Mouse (Mus musculus) lung, adult 18-20 months (tissue): Measurements from ENCODE around the gene Tub.

Experiments used
- DNase-seq, 2 experiments: peaks; one replicate each; pipeline ENCODE4 v3.0.0; 2022; ENCODE audit warnings: mixed read lengths in 2 of 2

The Tub gene

GRCm38 (mm10) chr7:108985934-108986708 is 36.0 kb downstream of the Tub start:
- DNase-seq: no peak

DNA sequence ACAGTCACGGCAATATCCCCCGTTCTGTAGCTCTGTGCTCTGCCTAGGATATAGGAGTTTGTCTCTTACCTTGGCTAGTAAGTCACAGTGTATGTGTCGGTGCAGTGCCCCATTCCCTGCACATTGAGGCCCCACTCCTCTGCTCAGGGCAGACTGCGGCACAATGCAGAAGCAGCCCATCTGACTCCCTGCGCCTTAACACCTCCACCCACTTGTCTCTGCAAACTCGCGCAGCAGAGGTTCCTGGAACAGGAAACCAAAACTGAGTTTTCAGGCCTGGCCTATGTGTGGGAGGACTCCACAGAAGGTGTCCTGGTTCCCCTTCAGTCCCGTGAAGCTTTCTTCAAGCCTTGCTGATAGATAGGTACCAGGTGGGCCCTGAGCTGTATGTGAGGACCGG is 41.1 kb downstream of the Tub start:
- no peak for DNase-seq

DNA sequence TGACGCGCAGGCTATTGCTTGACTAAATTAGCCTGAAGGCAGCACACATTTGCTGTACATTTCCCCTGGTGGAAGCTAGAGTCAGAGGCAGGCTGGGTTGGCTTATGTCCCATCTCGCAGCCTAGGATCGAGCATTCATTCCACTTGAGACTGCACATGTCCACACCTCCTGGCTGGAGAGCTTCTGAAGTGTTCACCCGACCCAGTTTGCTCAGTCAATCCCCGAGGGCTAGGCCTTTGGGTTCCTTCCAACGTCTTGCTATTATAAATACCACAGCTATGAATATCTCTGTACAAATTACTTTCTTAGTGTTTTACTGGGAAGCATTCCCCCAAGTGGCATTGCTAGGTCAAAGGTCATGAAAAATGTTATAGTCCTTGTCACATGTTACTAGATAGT is 43.1 kb downstream of the Tub start:
- peak; percentile 91 to 93 for DNase-seq

- peak; percentile 16 to 35 for DNase-seq
Measured at GRCm38 (mm10) chr7:108993881-108994291, 43.7 kb downstream of the Tub start.

DNA sequence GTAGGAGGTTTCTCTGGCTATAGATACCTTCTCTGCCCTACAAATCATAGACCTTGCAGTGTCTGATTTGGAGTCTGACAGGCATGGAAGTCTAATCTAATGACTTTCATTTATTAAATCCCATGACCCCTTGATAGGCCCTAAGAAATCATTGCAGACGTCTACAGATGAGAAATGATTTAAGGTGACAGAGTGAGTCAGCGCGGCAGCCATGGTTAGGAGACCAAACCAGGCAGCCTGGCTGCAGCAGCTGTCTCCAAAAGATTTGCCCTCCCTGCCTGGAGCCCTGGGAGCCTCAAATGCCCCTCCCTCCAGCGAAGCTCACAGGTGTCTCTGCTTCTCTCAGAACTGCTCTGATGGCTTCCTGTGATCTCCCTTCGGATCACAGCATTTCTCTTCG is 46.0 kb downstream of the Tub start:
- no peak for DNase-seq

DNA sequence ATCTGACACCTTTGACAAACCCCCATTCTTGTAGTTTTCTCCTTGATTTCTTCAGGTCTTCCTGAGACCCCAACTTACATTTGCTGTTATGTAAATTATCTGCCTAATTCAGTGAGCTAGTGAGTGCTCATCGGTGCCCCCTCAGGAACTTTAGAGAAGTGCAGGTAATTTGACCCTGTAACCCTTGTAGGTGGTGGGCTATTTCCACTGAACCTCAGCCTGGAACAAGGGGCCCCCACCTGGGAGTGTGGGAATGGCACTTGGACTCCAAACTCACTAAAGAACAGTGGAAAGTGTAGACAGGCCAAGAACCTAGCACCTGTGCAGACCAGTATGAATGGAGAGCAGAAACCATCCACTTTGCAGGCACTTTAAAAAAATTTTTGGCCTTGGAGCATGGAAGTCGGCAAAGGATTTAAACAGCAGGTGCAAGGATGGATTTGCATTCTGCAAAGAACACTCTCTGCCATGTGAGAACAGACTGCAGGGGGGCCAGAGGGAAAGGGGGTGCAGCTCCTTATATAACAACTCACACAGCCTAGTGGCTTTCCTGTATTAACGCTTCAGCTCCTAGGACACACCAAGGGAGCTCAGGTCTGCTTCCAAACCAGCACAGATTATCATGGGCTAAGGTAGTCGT is 50.3 kb downstream of the Tub start:
- DNase-seq: no peak

DNA sequence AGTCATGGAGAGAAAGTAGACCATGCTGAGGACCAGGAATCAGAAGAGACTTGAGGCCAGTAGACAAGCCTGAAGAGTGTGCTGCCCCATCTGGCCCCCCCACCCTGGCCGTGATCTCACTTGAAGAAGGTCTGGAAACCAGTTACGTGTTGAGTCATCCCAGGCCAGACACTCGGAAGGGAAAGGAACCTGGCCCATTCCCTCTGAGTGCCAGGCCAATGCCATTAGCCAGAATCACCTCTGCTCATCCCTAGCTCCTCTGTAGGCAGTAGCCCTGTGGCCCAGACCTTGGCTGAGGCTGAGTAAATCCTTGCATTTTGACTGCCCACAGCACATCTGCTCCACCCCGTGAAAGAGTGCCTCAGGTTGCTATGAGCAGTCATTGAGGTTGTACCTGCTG is 51.8 kb downstream of the Tub start:
- DNase-seq: no peak

DNA sequence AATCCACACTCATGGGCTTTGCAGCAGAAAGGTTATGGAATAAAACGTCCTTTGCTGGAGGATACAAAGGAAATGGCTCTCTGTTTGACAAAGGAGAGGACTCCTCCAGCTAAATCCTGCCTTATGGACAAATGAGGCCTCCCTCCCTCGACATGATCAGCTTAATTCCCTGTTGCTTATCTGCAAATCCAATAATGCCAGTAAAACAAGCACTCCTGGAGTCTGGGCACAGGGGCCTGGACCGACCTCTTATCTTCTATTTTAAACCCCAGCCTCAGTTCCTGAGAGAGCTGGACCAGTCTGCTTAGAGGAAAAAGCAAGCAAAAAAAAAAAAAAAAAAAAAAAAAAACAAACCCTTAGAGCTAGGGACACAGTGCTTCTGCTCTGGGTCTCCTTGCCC is 53.5 kb downstream of the Tub start:
- no peak for DNase-seq

DNA sequence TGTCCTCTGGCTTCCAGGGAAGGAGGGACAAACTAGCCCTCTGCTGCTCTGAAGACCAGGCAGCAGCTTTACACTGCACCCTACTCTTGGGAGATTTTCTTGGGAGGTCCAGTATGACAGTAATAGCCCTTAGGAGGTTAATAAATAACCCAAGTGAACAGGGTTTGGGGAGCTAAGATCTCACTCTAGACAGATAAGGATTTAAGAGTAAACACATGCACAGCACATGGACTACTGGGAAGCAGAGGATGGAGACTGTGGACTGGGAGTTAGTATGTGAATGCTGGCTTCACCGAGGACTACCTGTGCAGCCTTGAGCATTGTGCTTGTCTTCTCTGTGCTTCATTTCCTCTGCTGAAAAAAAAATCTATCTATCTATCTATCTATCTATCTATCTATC is 59.1 kb downstream of the Tub start:
- DNase-seq: no peak

- DNase-seq: no peak
Measured at GRCm38 (mm10) chr7:109010720-109011595, 60.8 kb downstream of the Tub start.

DNA sequence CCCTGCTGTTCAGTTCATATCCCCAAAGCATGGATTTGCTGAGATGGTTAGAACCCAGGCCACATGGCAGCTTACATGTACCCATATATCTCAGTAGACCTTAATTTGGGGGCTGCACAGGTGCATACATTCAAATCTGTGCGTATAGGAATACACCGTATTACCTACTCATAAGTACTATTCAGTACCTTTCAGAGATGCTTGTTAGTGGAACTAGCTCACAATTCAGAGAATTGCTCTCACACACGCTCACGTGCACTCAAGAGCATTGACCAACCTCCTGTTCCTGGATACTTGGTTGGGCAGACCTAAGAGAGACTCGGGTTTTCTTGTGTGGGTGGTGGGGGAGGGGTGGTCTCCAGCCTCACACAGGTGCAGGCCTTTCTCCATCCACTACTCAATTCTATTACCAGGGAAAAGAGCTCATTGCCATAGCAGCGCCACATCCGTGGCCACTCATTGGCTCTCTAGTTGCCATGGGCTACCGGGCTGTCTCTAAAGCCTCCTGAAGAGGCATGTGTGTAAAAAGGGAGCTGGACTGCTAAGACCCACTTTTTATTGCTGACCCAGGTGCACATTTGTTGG is 61.5 kb downstream of the Tub start:
- no peak for DNase-seq

GRCm38 (mm10) chr7:109012575-109012974 is 62.4 kb downstream of the Tub start:
- DNase-seq: no peak

- DNase-seq: no peak
Measured at GRCm38 (mm10) chr7:109012998-109013625, 63.0 kb downstream of the Tub start.

- DNase-seq: no peak
Measured at GRCm38 (mm10) chr7:109014851-109015250, 64.7 kb downstream of the Tub start.

DNA sequence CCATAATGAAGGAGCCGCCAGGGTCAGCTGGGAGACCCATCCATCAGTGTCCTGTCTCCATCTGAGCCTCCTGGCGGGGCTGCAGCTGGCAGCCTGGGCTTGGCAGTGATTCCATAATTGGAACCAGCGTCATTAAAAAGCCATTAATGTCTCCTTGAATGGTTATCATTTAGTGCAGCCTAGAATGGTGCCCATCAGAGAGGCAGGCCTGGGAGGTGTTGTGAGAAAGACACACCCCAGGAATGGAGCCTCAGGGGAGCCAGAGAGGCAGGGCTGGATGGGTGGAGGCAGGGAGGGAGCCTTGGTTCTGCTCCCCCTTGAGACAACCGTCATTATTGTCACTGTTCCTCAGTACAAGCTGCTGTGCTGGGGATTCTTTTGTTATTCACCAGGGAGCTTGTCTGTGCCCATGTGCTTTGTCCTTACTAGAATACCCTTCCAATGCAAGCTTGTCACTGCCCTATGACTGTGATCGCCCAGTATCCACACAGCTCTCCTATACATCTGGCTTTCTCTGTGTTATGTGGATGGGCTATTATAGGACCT is 66.3 kb downstream of the Tub start:
- DNase-seq: no peak

- DNase-seq: no peak
Measured at GRCm38 (mm10) chr7:109019243-109019642, 69.1 kb downstream of the Tub start.

- peak; percentile 58 to 62 for DNase-seq
Measured at GRCm38 (mm10) chr7:109021428-109021827, 71.3 kb downstream of the Tub start.

- no peak for DNase-seq
Measured at GRCm38 (mm10) chr7:109025743-109026142, 75.6 kb downstream of the Tub start.

DNA sequence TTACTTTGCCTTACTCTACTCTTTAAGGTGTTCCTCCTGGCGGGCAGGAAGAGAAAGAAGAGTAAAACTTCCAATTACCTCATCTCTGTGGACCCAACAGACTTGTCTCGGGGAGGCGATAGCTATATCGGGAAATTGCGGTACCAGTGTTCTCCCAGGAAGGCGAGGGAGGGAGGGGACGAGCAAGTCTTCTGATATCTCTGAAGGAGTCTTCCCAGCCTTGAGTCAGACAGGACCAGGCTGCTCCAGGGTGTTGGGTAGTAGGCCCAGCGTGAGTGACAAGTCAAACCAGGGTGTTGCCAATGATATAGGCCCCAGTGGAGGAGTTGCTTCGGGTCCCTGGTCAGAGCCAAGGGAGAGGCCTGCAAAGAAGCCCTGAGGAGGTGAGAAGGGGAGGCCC is 76.8 kb downstream of the Tub start:
- DNase-seq: no peak

GRCm38 (mm10) chr7:109027721-109028120 is 77.6 kb downstream of the Tub start:
- no peak for DNase-seq

GRCm38 (mm10) chr7:109028204-109028603 is 78.1 kb downstream of the Tub start:
- peak in 1 of 2 experiments; percentile 37 for DNase-seq

DNA sequence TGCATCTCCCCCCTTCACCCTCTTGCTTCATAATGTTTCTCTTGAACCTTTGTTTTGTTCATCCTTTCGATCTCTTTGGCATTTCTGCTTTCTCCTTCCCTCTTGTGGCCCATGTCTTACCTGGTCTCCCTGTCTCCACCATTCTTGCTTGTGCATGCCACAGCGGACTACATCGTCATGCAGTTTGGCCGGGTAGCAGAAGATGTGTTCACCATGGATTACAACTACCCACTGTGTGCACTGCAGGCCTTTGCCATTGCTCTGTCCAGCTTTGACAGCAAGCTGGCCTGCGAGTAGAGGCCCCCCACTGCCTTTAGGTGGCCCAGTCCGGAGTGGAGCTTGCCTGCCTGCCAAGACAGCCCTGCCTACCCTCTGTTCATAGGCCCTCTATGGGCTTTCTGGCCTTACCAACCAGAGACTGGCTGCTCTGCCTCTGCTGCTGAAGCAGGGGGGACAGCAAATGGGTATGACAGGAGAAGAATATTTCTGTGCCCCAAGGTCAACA is 79.9 kb downstream of the Tub start:
- DNase-seq: no peak
